In genomic region chr7:129142599-129142949, GRCm38 (mm10) we compare ENCODE assay signal across 18 mouse cellular contexts.
A peak's percentile ranks its signal among the peaks of the same experiment; 100 is the strongest.
DNase-seq lines count a peak whose midpoint lies in the region; ATAC-seq and TF ChIP-seq lines count a peak whose summit lies in the region.
"Had no signal": no experiment of that assay in that cellular context is flagged by ENCODE, and none has a peak within 500 bp of the region (broad histone marks: within the 10 kb centered on the region; RNA-seq: fewer than 3 reads in every experiment).

No protein-coding gene starts in this region.

- ATAC-seq in intestine, postnatal 0 days, result no peak
- no peak for ATAC-seq in intestine, embryonic 15.5 days
- ATAC-seq: hindbrain, embryonic 16.5 days had no signal

- TF ChIP-seq CTCF in intestine, postnatal 0 days (IDR thresholded peaks at IDR 0.05; ENCODE audit: low read depth), result peak; percentile 49

- H3K27me3 ChIP-seq in intestine, postnatal 0 days (replicated peaks; ENCODE audit: control insufficient read depth, insufficient read depth, low read length), result no peaks in the 10 kb centered on the region
- no peaks in the 10 kb centered on the region for H3K27me3 ChIP-seq in intestine, embryonic 15.5 days (replicated peaks)
- H3K27me3 ChIP-seq: limb, embryonic 15.5 days had no signal

- no peaks in the 10 kb centered on the region for H3K9me3 ChIP-seq in intestine, postnatal 0 days (ENCODE audit: control insufficient read depth)
- no peaks in the 10 kb centered on the region for H3K9me3 ChIP-seq in intestine, embryonic 15.5 days
- H3K9me3 ChIP-seq: embryonic facial prominence, embryonic 10.5 days; limb, embryonic 15.5 days had no signal

- WGBS in intestine, postnatal 0 days, result 65% methylated on average over 5 of the region's 5 CpGs
- 75% methylated on average over 5 of the region's 5 CpGs for whole genome bisulfite sequencing in intestine, embryonic 15.5 days

- H3K9ac ChIP-seq in intestine, postnatal 0 days (ENCODE audit: low read depth, low read length), result no peak overlapping the region
- H3K9ac ChIP-seq in intestine, embryonic 15.5 days, result no peak overlapping the region
- H3K9ac ChIP-seq: limb, embryonic 15.5 days had no signal

- no peak overlapping the region for H3K27ac ChIP-seq in intestine, postnatal 0 days (ENCODE audit: low read depth, low read length)
- H3K27ac ChIP-seq in intestine, embryonic 15.5 days, result no peak overlapping the region
- H3K27ac ChIP-seq: embryonic facial prominence, embryonic 10.5 days; layer of hippocampus, adult 2 months; limb, embryonic 15.5 days; macrophage had no signal

- H3K4me1 ChIP-seq in intestine, postnatal 0 days (replicated peaks; ENCODE audit: control insufficient read depth, insufficient read depth, low read length), result no peaks in the 10 kb centered on the region
- no peaks in the 10 kb centered on the region for H3K4me1 ChIP-seq in intestine, embryonic 15.5 days (replicated peaks)
- H3K4me1 ChIP-seq: limb, embryonic 15.5 days had no signal

- DNase-seq in NIH3T3 (ENCODE audit: low read depth), result peak; percentile 1
- peak; percentile 4 to 10 for DNase-seq in kidney, adult 8-10 months
- peak; percentile 29 to 57 for DNase-seq in kidney, postnatal 4 days
- DNase-seq in left cerebral cortex, postnatal 10 days (ENCODE audit: extremely low spot score in 1 of 2, low spot score in 2 of 2), result no peak
- DNase-seq in urinary bladder, postnatal 36 days (ENCODE audit: low spot score in 2 of 2), result no peak
- DNase-seq: adrenal gland, adult 8-10 months; B cell, adult 2 months; cerebellum, adult 18-20 months; gastrocnemius, postnatal 10 days; lung, adult 18-20 months; thymus, postnatal 25 days had no signal

- H3K4me3 ChIP-seq in intestine, postnatal 0 days (ENCODE audit: low read depth, low read length), result no peak overlapping the region
- H3K4me3 ChIP-seq in intestine, embryonic 15.5 days (replicated peaks), result no peak overlapping the region
- H3K4me3 ChIP-seq: embryonic facial prominence, embryonic 10.5 days; layer of hippocampus, adult 2 months; limb, embryonic 15.5 days had no signal

- no peak overlapping the region for H3K4me2 ChIP-seq in intestine, postnatal 0 days (replicated peaks; ENCODE audit: low read depth)
- H3K4me2 ChIP-seq in intestine, embryonic 15.5 days (replicated peaks), result no peak overlapping the region
- H3K4me2 ChIP-seq: limb, embryonic 15.5 days had no signal

- intact Hi-C loops in left cerebral cortex, postnatal 10 days (cut with DNase I), result no loop called here

- no peaks in the 10 kb centered on the region for H3K36me3 ChIP-seq in intestine, postnatal 0 days (ENCODE audit: control insufficient read depth, insufficient read depth)
- H3K36me3 ChIP-seq in intestine, embryonic 15.5 days, result no peaks in the 10 kb centered on the region
- H3K36me3 ChIP-seq: embryonic facial prominence, embryonic 10.5 days; limb, embryonic 15.5 days had no signal

Comparison
In these comparisons a context has a peak if more than half of its experiments do, and no peak if none do; other contexts are left out.
1. DNase-seq: peak in NIH3T3 (single experiment), kidney, adult 8-10 months (2 of 2) and kidney, postnatal 4 days (2 of 2); none in left cerebral cortex, postnatal 10 days (0 of 2) and urinary bladder, postnatal 36 days (0 of 2).